Mouse (Mus musculus): ENCODE measurements around the gene Ahrr.

Ahrr gene

DNA sequence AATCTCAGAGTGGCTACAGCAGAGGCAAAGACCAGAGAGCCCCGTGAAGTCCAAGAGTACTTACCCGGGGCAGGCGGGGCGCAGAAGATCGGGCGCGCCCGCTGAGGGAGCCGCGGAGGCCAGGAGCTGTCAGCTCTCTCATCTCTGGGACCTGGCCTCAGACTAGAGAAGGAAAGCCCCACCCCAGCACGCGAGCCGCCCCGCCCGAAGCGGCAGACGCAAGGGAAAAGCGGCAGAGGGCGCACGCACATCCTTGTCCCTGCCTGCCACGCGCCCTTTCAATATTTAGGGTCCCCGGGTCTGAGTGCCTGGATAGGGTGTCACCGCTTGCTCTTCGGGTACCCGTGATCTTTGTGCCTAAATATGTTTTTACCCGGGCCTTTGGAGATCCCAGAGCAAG lies at the start of gene Ahrr:
Gene Ahrr (minus strand): TSS at position 165 of the 400 bp plus-strand sequence.
- DNase-seq (ENCODE audit: low read depth, low spot score): peak; percentile 27

DNA sequence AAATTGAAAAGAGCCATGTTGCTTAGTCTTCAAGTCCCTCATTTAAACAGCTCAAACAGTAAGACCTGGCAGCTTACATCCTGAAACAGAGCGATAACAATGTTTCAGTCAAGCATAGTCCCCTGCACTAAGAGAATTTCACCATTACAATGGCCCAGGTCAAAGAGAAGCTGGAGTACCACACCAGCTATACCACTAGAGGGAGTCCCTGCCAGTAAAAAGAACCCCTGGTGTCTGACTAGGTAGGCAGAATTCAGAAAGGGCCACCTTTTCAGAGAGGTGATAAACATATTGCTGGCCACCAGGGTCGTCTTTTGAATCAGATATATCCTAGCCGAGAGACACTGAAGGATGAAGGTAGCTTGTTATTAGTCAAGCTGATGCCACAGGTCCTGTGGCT lies 48.9 kb upstream of the Ahrr start:
- DNase-seq (ENCODE audit: low read depth, low spot score): peak; percentile 19

DNA sequence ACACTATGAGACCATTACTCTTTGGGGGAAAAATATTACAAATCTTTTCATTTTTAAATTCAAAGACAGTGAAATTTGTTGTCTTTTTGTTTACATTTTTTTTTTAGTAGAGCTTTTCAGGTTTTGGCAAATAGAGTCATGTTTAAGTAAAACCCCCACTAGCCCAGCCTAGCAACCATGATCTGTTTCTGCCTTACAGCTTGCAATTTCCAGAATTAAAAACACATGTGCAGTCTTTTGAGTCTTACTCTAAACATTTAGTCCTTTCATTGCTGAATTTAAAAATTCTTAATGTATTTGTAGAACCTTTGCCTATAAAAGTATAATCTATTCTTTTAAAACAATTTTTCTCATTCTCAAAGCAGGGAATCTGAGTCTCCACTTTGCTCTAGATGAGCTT lies 37.2 kb upstream of the Ahrr start:
- DNase-seq (ENCODE audit: low read depth, low spot score): no peak

DNA sequence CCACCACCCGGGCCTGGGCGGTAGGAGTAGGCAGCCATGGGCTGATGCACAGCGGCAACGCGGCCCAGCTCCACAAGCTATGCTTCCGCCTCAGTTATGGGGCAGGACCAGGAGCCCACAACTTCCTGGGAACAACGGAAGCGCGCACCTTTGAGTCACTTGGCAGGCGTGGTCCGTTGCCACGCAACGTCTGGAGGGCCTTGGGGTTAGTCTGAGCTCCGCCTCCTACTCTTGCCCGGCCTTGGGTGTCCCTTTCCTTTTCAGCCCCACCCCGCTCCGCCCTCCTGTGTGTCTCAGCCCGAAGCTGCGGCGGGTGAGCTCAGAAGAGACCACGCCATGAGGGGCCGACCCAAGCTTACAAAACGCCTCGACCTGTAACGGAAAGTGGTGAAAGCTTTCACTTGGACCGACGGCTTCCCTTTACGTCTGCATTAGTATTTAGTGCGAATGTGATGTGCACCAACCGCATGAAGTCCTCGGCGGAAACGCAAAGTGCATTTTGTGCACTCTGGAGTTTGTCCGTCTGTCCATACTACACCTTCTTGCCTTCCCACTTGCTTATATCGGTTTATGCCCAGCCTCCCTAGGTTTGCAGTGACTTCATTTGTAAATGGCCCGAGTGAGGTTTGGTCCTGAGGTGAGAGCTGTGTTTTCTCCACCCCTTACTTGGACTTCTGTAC lies 25.2 kb upstream of the Ahrr start, which contains the start of gene Pdcd6:
Gene Pdcd6 (minus strand): TSS at position 411 of the 680 bp plus-strand sequence.
- DNase-seq (ENCODE audit: low read depth, low spot score): peak; percentile 89

DNA sequence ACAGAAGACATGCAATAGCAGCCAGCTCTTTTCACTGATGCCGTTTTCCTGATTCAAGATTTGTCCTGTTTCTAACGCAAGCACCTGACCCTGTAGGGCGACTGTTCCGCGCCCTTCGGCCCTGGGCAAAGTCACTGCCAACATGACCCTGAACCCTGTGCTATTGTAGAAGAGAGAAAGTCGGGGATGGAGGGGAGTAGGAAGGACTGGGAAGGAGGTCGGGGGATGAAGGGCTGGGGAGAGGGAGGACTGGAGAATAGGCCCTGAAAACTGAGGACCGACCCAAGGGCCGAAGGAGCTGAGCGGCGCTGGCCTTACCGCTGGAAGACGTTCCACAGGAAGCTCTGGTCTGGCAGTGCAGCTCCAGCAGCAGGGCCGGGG lies 24.6 kb upstream of the Ahrr start:
- DNase-seq (ENCODE audit: low read depth, low spot score): no peak

DNA sequence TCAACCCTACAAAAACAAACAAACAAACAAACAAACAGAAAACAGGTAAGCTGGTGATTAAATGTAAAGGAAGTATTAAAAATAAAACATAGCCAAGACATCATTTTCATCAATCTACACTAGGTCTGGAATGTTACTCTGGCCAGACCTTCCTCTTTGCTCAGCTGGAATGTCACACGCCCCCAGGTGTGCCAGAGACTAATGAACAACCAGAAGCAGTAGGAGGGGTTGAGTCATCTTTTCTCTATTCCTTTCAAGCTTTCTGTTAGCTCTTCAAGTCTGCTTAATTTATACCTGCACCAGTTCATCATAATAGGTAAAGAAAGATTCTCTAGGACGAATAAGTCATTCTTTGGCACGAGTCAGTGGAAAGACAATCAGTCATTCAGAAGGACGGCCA lies 24.3 kb upstream of the Ahrr start:
- DNase-seq (ENCODE audit: low read depth, low spot score): no peak

DNA sequence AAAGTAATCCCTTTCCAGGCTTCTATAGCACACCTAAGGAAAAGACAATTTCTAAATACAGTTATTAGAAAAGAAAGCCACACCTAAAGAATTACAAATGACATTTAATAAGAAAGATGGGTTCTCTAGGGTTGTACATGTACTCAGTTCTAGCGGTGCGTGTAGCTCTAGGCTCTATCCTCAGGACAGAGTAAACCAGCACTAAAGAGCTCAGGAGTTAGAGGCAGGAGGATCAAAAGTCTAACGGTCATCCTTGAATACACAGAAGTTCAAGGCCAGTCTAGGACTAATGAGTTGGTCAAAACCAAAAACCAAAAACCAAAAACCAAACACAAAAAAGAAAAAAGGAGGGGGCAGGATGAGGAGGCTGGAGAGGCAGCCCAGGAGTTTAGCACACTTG lies 22.5 kb upstream of the Ahrr start:
- DNase-seq (ENCODE audit: low read depth, low spot score): no peak

DNA sequence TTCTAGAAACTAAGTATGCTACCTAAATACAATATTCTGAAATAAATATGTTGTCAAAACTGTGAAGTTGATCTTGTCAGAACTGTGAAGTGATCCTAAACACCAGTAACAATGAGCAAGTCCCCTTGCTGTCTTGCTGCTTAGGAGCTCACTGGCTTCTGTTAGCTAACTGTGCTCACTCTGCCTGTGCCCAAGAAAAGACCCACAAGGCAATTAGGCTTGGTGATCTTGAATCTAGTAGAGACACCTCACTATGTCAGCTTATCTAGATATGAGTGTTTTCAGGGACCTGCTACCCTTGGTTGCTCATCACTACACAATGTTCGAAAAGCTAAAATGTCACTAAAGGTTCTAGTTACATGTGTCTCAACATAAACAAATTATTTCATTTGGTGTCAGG lies 13.6 kb upstream of the Ahrr start:
- DNase-seq (ENCODE audit: low read depth, low spot score): no peak

DNA sequence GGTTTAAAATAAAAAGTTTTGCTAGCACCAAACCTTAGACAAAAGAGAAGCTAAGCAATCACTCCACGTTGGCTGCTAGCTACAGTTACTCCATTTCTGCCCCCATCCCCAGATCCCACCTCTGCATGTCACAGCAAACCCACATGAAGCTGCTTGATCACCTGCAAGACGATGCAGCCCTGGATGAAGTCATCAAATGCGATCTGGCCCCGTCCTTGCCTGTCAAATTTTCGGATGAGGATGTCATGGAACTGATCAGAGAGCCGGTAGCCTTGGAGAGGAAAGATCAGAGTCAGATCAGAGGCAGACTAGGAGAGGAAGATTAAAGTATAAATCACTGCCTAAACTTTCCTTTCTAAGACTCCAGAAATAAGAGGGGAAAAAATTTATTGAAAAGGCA lies 13.2 kb upstream of the Ahrr start:
- no peak for DNase-seq (ENCODE audit: low read depth, low spot score)

DNA sequence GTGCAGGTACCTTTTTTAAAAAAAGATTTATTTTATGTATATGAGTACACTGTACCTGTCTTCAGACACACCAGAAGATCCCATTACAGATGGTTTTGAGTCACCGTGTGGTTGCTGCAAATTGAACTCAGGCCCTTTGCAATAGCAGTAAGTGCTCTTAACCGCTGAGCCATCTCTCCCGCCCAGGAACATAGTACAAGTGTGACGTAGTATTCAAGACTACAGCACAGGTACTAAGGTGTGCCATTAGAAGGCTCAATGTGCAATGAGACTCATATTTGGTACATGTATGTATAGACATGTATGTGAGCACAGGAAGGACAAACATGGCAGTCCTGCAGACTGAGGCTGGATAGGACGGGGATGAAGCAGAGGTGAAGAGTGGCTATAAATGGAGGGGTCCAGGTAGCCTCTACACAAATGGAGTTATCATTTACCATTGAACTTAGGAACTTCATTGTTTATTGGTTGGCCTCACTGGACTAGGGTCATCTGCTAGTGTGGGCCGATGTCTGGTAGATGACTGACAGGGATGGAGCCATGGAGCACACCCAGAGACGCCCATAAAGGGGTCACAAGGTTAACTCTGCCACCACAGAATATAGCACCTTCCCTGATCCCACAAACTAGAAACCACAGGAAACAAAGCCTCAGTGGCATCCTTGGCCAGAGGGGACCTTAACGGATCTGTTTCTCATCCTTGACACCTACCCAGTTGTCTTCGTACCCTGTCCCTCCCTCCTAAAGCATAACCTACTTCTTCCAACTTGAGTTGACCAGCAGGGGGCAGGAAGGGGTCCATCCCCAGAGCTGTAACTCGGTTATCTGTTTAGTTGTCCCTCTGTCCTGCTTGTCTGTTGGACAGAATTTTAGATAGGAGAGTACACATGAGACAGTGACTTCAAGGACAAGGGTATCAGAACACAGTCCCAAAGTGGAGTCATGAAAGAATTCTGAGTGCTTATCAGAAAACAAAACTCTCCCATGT lies 10.2 kb upstream of the Ahrr start:
- no peak for DNase-seq (ENCODE audit: low read depth, low spot score)

DNA sequence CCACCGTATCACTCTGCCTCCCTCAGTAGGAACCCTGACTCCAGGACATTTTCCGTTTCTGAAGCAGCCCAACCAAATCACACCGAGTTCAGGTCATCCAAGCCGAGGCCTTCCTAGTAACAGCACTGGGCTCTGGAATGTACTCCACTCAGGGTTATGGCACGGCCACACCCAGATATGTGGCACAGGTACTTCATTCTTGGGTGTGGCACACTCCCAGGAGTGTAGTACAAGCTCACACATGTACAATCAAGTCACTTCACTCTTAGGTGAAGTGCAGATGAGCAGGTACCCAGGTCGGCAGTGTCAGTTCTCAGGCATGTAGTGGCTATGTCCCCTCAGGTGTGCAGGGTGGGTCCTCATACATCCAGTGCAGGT lies 9.5 kb upstream of the Ahrr start:
- no peak for DNase-seq (ENCODE audit: low read depth, low spot score)

DNA sequence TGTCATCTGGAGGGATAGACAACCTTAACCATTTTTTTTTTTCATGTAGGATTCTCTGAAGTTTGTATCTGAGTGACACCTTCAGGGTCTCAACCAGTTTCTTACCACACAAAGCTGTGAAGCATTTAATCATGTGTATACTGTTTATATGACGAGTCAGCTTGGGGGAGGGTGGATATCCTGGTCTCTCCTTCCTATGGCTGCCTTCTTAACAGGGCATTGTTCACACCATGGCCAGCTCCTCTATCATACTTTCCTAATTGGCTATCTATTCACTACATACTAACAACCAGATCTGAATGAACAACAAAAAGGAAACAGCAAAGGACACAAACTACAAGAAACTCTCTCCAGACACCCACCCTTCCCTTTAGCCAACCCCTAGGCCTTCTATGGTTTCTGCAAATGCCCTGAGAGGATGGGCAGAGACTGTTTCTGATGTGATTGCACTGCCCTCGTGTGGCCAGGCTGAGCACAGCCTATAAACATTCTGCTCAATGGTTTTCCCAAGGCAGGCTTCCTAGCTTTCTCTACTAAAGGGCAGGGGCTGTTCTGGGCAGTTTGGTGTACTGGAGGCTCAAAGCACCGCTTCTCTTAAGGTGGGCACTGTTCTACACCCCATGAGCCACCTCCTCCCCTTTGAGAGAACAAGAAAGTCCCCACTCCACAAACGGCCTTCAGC lies 8.9 kb upstream of the Ahrr start:
- peak; percentile 59 for DNase-seq (ENCODE audit: low read depth, low spot score)

DNA sequence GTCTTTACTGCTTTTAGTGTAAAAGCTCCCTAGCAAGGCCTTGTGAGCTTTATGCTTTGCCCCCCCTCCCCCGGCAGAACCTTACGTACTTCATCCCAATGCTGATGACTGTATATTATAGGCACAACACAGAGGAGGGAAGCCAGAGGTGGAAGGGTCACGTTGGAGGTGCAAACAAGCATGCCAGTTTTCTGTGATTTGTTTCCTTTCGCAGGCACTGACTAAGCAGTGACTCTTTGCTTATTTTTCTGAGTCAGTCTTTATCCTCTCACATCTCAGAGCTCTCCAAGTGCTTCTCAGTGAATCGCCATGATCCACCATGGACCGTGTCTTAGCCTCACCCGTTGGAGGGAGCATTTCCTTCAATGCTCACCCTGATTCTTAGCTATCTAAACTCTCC lies 4.2 kb upstream of the Ahrr start:
- DNase-seq (ENCODE audit: low read depth, low spot score): no peak

DNA sequence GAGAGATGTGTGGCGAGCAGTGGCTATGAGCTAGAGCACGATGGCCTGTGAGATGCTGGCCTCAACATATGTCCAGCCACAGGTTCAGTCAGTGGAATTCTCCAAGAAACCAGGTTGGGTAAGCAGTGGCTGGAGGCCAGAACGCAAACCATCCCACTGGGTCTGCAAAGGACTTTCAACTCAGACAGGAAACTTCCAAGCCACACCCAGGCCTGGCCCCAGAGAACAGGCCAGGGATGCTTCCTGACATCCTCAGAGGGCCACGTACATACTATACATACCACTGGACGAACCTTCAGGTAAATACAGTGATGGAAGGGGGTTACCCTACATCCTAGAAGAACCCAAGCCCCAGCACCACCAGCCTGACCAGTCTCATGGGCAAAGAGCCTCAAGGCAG lies 2.5 kb downstream of the Ahrr start:
- DNase-seq (ENCODE audit: low read depth, low spot score): no peak

DNA sequence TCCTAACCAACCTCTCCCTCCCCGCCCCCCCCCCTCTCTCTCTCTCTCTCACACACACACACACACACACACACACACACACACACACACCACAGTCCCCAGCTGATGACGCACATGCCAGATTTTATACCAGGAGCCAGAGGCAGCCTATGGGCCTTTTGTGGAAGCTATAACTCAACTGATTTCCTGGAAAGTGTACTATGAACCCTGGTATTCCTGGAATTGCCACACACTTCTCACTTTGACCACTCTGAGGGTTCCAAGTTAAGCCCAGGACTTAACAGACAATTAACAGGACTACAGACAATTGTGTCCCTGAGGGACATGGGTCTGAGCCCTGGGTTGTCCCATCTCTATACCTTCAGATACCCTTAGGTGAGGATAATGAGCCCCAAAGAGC lies 9.8 kb downstream of the Ahrr start:
- DNase-seq (ENCODE audit: low read depth, low spot score): no peak

DNA sequence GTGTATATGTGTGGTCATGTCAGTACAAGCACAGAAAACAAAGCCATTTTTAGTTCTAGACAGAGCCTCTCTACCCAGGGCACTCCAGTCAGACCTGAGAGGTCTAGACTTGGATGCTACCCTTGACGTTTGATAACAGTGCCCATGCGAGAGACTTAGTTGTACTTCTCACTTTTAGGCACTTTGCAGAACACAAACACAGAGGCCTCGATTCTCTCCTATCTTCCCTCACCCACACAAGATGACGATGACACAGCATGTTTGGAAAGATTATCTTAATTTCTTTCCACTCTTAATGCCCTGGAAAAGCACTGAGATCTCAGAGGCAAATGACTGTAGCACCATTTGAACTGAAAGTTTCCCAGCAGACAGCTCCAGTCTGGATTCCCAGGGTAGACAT lies 16.4 kb downstream of the Ahrr start:
- no peak for DNase-seq (ENCODE audit: low read depth, low spot score)

DNA sequence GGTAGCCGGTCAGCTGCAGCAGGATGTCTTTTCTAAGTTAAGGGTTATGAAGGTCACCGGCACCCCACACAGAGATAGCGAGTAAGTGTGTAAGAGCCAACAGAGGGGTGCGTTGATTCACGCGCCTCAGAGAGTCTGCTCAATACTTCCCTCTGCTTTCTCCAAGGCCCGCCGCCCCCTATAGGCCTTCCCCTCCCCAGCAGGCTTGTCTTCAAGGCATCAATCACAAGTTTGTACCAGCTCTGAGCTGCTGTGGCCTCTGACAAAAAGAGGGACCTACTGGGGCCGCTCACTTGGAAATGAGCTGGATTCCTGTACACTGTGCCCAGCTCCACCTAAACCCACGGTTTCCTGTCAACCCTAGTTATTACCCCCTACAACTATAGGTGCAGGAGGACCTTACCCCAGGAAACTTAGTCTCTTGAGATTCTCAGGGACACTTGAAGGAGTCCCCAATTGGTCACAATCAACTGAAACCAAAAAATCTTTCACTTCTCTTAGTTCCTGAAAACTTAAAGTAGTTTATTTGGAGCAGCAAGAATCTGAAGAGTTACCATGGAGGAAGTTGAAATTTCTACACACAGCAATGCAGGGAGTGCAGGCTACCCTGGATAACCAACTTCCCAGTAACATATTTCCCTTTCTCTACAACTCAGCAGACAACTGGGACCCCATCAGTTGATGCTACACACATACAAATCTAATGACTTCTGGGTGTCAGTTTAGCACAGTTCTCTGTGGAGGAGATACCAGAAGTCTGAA lies 31.7 kb downstream of the Ahrr start:
- DNase-seq (ENCODE audit: low read depth, low spot score): peak; percentile 32

DNA sequence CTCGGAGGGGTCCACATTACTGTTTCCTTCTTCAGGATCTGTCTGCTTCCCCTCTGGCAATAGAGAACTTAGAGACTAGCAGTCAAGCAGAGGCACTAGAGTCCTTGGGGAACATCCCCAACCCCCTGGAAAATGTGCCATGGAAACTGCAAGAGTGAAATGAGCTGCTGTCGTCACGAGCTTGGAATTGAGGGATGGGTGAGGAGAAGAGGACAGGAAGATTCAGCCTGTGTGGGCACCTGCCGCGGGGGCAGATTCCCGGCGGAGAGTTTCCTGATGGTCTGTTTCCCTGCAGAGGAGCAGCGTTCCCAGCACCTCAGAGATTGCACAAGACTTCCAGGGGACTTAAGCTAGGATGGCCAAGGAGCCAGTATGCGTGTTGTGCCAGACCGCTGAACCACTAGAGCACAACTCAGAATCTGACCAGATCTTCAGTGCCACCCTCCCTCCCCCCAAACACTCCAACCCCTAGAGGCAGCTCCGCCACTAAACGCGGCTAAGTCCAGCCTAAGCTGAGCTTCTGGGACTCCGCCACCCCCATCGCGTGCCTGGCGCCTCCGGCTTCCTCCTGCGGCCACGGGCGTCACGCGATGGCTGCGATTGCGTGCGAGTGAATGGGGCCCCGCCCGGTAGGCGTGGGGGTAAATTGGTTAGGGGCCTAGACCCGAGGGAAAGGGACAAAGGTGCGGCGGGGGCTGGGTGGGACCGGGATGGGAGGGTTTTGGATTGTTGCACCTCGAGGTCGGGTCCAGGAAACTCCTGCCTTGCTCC lies 32.5 kb downstream of the Ahrr start:
- DNase-seq (ENCODE audit: low read depth, low spot score): peak; percentile 16

DNA sequence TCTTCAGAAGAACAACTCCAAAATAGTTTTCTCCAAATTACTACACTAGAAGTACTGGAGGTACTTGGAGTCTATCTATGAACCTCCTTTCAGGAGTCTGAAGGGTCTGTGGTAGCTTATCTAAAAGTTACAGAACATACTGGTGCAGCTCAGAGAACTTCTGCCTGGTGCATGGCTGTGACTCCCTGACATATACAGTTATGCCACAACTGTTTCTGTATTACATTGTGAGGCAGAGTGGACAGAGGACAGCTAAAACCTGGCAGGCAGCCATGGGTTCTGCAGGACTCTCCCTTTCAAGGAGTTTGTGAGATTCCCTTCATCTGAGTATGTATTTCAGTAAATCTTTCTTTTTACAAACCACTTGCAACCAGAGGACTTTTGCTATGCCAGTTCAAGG lies 45.6 kb downstream of the Ahrr start:
- no peak for DNase-seq (ENCODE audit: low read depth, low spot score)

DNA sequence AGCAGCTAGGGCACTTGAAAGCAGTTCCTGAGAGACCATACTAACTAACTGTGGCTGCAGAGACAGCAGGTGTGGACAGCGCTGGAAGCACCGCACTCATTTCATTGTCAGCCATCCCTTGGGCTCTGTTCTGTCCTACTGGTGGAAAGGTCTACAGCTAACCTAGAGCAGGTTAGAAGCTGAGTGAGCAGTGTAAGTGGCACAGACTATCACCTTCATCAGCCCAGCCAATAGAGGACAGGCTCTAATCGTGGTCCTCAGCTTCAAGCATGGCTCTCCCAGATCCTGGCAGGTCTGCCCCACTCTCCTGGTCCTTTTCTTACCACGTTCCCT lies 46.3 kb downstream of the Ahrr start:
- no peak for DNase-seq (ENCODE audit: low read depth, low spot score)

Data from embryo, embryonic 11.5 days (tissue).